Comparison of ENCODE assay signal across 9 mouse cellular contexts in genomic region chr9:75312008-75312407, GRCm38 (mm10). TPM values are rescaled to one million over a fixed set of nuclear protein-coding genes. Genes with fewer than 3 reads are reported as not detected.
DNase-seq lines count a peak whose midpoint lies in the region; ATAC-seq and TF ChIP-seq lines count a peak whose summit lies in the region.
"Had no signal": no experiment of that assay in that cellular context is flagged by ENCODE, and none has a peak within 500 bp of the region (broad histone marks: within the 10 kb centered on the region; RNA-seq: fewer than 3 reads in every experiment).

No protein-coding gene starts in this region.

- no peak for TF ChIP-seq POLR2A in MEL (IDR thresholded peaks at IDR 0.05; ENCODE audit: control insufficient read depth in 1 of 2, insufficient read depth in 1 of 2, low read depth in 1 of 2, low read length in 2 of 2, poor library complexity in 1 of 2)

- no peaks in the 10 kb centered on the region; the same call in 1 of the 2 replicates for H3K79me2 ChIP-seq in MEL (ENCODE audit: control insufficient read depth, insufficient read depth, low read length, poor library complexity)

- no peak overlapping the region for H3K27ac ChIP-seq in MEL (ENCODE audit: control insufficient read depth, low read depth, low read length)
- H3K27ac ChIP-seq in midbrain, postnatal 0 days (ENCODE audit: low read depth, low read length), result no peak overlapping the region

- peaks cover 0 to 12% of the 10 kb centered on the region in 2 experiments; a peak in 3 of 4 replicates for H3K4me1 ChIP-seq in MEL (ENCODE audit: control insufficient read depth in 1 of 2, insufficient read depth in 2 of 2, low read length in 2 of 2)
- peaks cover 9% of the 10 kb centered on the region for H3K4me1 ChIP-seq in midbrain, postnatal 0 days (ENCODE audit: insufficient read depth, low read length)

- peaks cover 0 to 6% of the 10 kb centered on the region in 2 experiments; a peak in 2 of 4 replicates for H3K27me3 ChIP-seq in MEL (ENCODE audit: control insufficient read depth in 1 of 2, insufficient read depth in 2 of 2, low read length in 2 of 2)
- H3K27me3 ChIP-seq in midbrain, postnatal 0 days (ENCODE audit: insufficient read depth, low read length), result no peaks in the 10 kb centered on the region

- TF ChIP-seq CTCF in MEL (IDR thresholded peaks at IDR 0.05 in 2 of 3, conservative IDR thresholded peaks at IDR 0.05 in 1 of 3; ENCODE audit: control insufficient read depth in 1 of 3, insufficient read depth in 1 of 3, low read depth in 2 of 3, low read length in 3 of 3, poor library complexity in 1 of 3, severe bottlenecking in 1 of 3), result peak; percentile 72 to 93 (median 80)
- TF ChIP-seq CTCF in midbrain, postnatal 0 days (IDR thresholded peaks at IDR 0.05), result peak; percentile 93

- 11% methylated on average over 4 of the region's 4 CpGs for WGBS in midbrain, postnatal 0 days

- intact Hi-C loops in gastrocnemius, postnatal 36 days (cut with DNase I), result no loop called here

- H3K4me2 ChIP-seq in midbrain, postnatal 0 days (ENCODE audit: low read depth, low read length, poor library complexity, severe bottlenecking), result no peak overlapping the region

- peaks cover 0 to 7% of the 10 kb centered on the region in 2 experiments; a peak in 2 of 4 replicates for H3K36me3 ChIP-seq in MEL (ENCODE audit: control insufficient read depth in 1 of 2, insufficient read depth in 2 of 2, low read length in 2 of 2)
- H3K36me3 ChIP-seq in midbrain, postnatal 0 days (ENCODE audit: insufficient read depth, low read length), result no peaks in the 10 kb centered on the region

- no peak for ATAC-seq in cerebellum, adult (ENCODE audit: insufficient number of reproducible peaks, low FRiP score, low TSS enrichment)
- ATAC-seq in midbrain, postnatal 0 days (ENCODE audit: low FRiP score), result no peak

- TF ChIP-seq EP300 in MEL (IDR thresholded peaks at IDR 0.05; ENCODE audit: low read depth in 1 of 2, low read length in 2 of 2), result no peak

- peak; percentile 87 for DNase-seq in cerebellum, adult 11 months
- peak; percentile 72 for DNase-seq in MEL (ENCODE audit: low read depth, low spot score)
- DNase-seq in cerebellum, adult 9-11 months, result peak; percentile 87
- DNase-seq in gastrocnemius, postnatal 36 days, result peak; percentile 42 to 57
- peak; percentile 72 to 74 for DNase-seq in layer of hippocampus, postnatal 36 days
- peak; percentile 86 for DNase-seq in midbrain, postnatal 0 days (ENCODE audit: low spot score)
- peak; percentile 54 to 88 for DNase-seq in spleen, postnatal 4 days (ENCODE audit: low spot score in 2 of 2)

- H3K4me3 ChIP-seq in MEL (ENCODE audit: control insufficient read depth in 1 of 2, insufficient read depth in 1 of 2, low read depth in 2 of 2, low read length in 2 of 2), result no peak overlapping the region
- H3K4me3 ChIP-seq in midbrain, postnatal 0 days (ENCODE audit: low read depth, low read length), result no peak overlapping the region

- H3K9me3 ChIP-seq in MEL (replicated peaks; ENCODE audit: insufficient read depth, low read length), result no peaks in the 10 kb centered on the region
- no peaks in the 10 kb centered on the region for H3K9me3 ChIP-seq in midbrain, postnatal 0 days (ENCODE audit: low read length)

- H3K9ac ChIP-seq in MEL (ENCODE audit: control insufficient read depth, low read depth, low read length, poor library complexity, severe bottlenecking), result no peak overlapping the region
- H3K9ac ChIP-seq in midbrain, postnatal 0 days (replicated peaks; ENCODE audit: low read length, poor library complexity, severe bottlenecking), result no peak overlapping the region

- TF ChIP-seq RAD21 in MEL (IDR thresholded peaks at IDR 0.05; ENCODE audit: low read depth, low read length), result peak; percentile 54

TF ChIP-seq in MEL, 35 proteins besides CTCF, POLR2A, EP300 and RAD21:
- TF ChIP-seq TBP (IDR thresholded peaks at IDR 0.05; ENCODE audit: low read depth, low read length) (no peak), TAL1 (IDR thresholded peaks at IDR 0.05; ENCODE audit: low read length) (no peak), MAX (IDR thresholded peaks at IDR 0.05; ENCODE audit: low read length) (no peak), MYC (IDR thresholded peaks at IDR 0.05; ENCODE audit: low read depth, low read length) (peak; percentile 49; the same call in 1 of the 2 replicates), SMC3 (IDR thresholded peaks at IDR 0.05; ENCODE audit: low read depth, low read length) (peak; percentile 56), SIN3A (IDR thresholded peaks at IDR 0.05; ENCODE audit: low read length) (no peak), USF1 (IDR thresholded peaks at IDR 0.05; ENCODE audit: low read depth, low read length) (no peak), GATA1 (IDR thresholded peaks at IDR 0.05; ENCODE audit: low read depth, low read length) (no peak), ZNF384 (IDR thresholded peaks at IDR 0.05; ENCODE audit: low read depth, low read length) (no peak)

RNA-seq across cellular contexts. Expression of gene Gnb5, which starts 5.9 kb away (rescaled TPM):
- total RNA-seq in MEL (2012; rRNA removed), result 4.0 and 4.2 TPM in 2 replicates
- polyA plus RNA-seq in MEL (2012; ENCODE audit: insufficient read depth in 1 of 2, insufficient read length in 2 of 2, low read depth in 1 of 2, low replicate concordance in 2 of 2, missing spikeins in 1 of 2), result 1 to 10 TPM in 1 of 2 experiments, not detected in 1; 6.5 TPM
- 10 to 100 TPM in 1 of 2 experiments, 1 to 10 TPM in 1; 8.7 to 14.8 TPM for total RNA-seq in gastrocnemius, postnatal 36 days (2021)
- total RNA-seq in layer of hippocampus, postnatal 36 days (2021), result 100 to 1,000 TPM; 115 to 128 TPM
- total RNA-seq in midbrain, postnatal 0 days (2014; rRNA removed), result 76.9 and 79.4 TPM in 2 replicates
- 97.2 and 97.5 TPM in 2 replicates for polyA plus RNA-seq in midbrain, postnatal 0 days (2015; fragmentation: Nextera tagmentation; extraction: Ambion mirVana)

RNA-seq across cellular contexts. Expression of gene Bcl2l10, which starts 35.5 kb away (rescaled TPM):
- not detected in 2 replicates for total RNA-seq in MEL (2012; rRNA removed)
- not detected for polyA plus RNA-seq in MEL (2012; ENCODE audit: insufficient read depth in 1 of 2, insufficient read length in 2 of 2, low read depth in 1 of 2, low replicate concordance in 2 of 2, missing spikeins in 1 of 2)
- total RNA-seq in gastrocnemius, postnatal 36 days (2021), result not detected
- total RNA-seq in layer of hippocampus, postnatal 36 days (2021), result under 1 TPM in 1 of 2 experiments, not detected in 1; 0.27 TPM
- not detected in 2 replicates for total RNA-seq in midbrain, postnatal 0 days (2014; rRNA removed)
- polyA plus RNA-seq in midbrain, postnatal 0 days (2015; fragmentation: Nextera tagmentation; extraction: Ambion mirVana), result not detected in 2 replicates
- polyA plus RNA-seq: lung, embryonic 16.5 days had no signal
